Mouse (Mus musculus): Measurements from ENCODE around the gene Prkg1. TPM values are rescaled to one million over a fixed set of nuclear protein-coding genes. Genes with fewer than 3 reads are reported as not detected.

Gene Prkg1
- polyA plus RNA-seq, 1 experiment from 2014 or later = 3.1 TPM

- H3K4me3 ChIP-seq (ENCODE audit: low read length) = no peak overlapping the region
- no peak overlapping the region for H3K9ac ChIP-seq (replicated peaks; ENCODE audit: low read length)
- no peak overlapping the region for H3K27ac ChIP-seq (ENCODE audit: low read length)
- ATAC-seq (ENCODE audit: low FRiP score, low TSS enrichment) = no peak
- H3K4me2 ChIP-seq (replicated peaks; ENCODE audit: low read depth, low read length) = no peak overlapping the region
- no peaks in the 10 kb centered on the region for H3K27me3 ChIP-seq (ENCODE audit: insufficient read depth, low read length)
- WGBS = 55% methylated on average over 11 of the region's 11 CpGs
- H3K36me3 ChIP-seq (ENCODE audit: insufficient read depth, low read length) = no peaks in the 10 kb centered on the region
- H3K4me1 ChIP-seq (ENCODE audit: insufficient read depth, low read length) = peaks cover 3% of the 10 kb centered on the region; the same call in 1 of the 2 replicates
- no peaks in the 10 kb centered on the region for H3K9me3 ChIP-seq (ENCODE audit: low read length)
Measured at GRCm38 (mm10) chr19:31750976-31751676, 13.7 kb downstream of the Prkg1 start.

GRCm38 (mm10) chr19:31746635-31747034 lies 18.2 kb downstream of the Prkg1 start:
- no peak overlapping the region for H3K27ac ChIP-seq (ENCODE audit: low read length)
- H3K36me3 ChIP-seq (ENCODE audit: insufficient read depth, low read length) = no peaks in the 10 kb centered on the region
- 10% methylated on average over 2 of the region's 2 CpGs for WGBS
- no peak overlapping the region for H3K4me3 ChIP-seq (ENCODE audit: low read length)
- no peaks in the 10 kb centered on the region for H3K27me3 ChIP-seq (ENCODE audit: insufficient read depth, low read length)
- H3K4me1 ChIP-seq (ENCODE audit: insufficient read depth, low read length) = no peaks in the 10 kb centered on the region; the same call in 1 of the 2 replicates
- no peak overlapping the region for H3K9ac ChIP-seq (replicated peaks; ENCODE audit: low read length)
- H3K9me3 ChIP-seq (ENCODE audit: low read length) = no peaks in the 10 kb centered on the region
- no peak overlapping the region for H3K4me2 ChIP-seq (replicated peaks; ENCODE audit: low read depth, low read length)
- no peak for ATAC-seq (ENCODE audit: low FRiP score, low TSS enrichment)

DNA sequence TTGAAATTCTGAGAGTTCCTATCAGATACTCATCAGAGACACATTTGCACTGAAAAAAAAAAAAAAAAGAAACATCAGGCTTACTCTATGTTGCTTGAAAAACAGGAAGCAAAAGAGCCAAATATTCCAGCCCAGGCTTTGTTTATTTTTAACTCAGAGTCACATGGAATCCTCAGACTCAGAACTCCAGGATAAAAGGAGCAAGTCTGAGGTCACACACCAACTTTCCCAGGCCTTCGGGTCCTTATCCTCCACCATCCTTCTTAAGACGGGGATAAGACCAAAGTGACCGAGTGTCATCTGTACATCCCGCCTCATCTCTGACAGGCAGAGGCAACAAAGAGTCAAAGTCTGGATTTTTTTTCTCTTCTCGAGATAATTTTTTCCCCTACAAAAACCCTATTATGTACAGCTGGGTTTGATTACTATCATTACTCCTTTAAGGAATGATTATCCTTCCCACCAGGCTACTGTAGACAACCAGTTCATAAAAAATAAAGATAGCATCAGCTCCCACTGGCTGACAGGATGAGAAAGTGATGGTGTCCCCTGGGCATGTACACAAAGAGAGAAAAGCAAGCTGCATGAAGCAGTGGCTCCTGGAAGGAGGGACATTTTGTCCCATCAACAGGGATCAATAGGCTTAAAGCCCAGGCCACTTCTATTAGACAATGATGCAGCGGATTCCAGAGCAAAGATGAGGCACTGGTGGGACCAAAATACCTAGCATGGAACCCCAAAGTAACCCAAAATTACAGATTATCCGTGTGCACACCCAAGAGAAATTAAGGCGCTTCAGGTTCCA lies 21.4 kb downstream of the Prkg1 start:
- ATAC-seq (ENCODE audit: low FRiP score, low TSS enrichment) = no peak
- no peaks in the 10 kb centered on the region for H3K4me1 ChIP-seq (ENCODE audit: insufficient read depth, low read length)
- H3K9me3 ChIP-seq (ENCODE audit: low read length) = no peaks in the 10 kb centered on the region
- no peaks in the 10 kb centered on the region for H3K36me3 ChIP-seq (ENCODE audit: insufficient read depth, low read length)
- no peak overlapping the region for H3K9ac ChIP-seq (replicated peaks; ENCODE audit: low read length)
- no peak overlapping the region for H3K4me2 ChIP-seq (replicated peaks; ENCODE audit: low read depth, low read length)
- no peak overlapping the region for H3K4me3 ChIP-seq (ENCODE audit: low read length)
- H3K27ac ChIP-seq (ENCODE audit: low read length) = no peak overlapping the region
- WGBS = 71% methylated on average over 8 of the region's 8 CpGs
- no peaks in the 10 kb centered on the region for H3K27me3 ChIP-seq (ENCODE audit: insufficient read depth, low read length)

GRCm38 (mm10) chr19:31714900-31715299 lies 49.9 kb downstream of the Prkg1 start:
- Histone ChIP-seq H3K27ac (ENCODE audit: low read length) (no peak overlapping the region), H3K9ac (replicated peaks; ENCODE audit: low read length) (no peak overlapping the region), H3K4me2 (replicated peaks; ENCODE audit: low read depth, low read length) (no peak overlapping the region), H3K4me3 (ENCODE audit: low read length) (no peak overlapping the region), H3K4me1 (ENCODE audit: insufficient read depth, low read length) (no peaks in the 10 kb centered on the region), H3K9me3 (ENCODE audit: low read length) (no peaks in the 10 kb centered on the region), H3K27me3 (ENCODE audit: insufficient read depth, low read length) (no peaks in the 10 kb centered on the region), H3K36me3 (ENCODE audit: insufficient read depth, low read length) (no peaks in the 10 kb centered on the region)
- 76% methylated on average over 6 of the region's 6 CpGs for WGBS
- no peak for ATAC-seq (ENCODE audit: low FRiP score, low TSS enrichment)

- Histone ChIP-seq H3K9me3 (ENCODE audit: low read length) (no peaks in the 10 kb centered on the region), H3K9ac (replicated peaks; ENCODE audit: low read length) (no peak overlapping the region), H3K36me3 (ENCODE audit: insufficient read depth, low read length) (no peaks in the 10 kb centered on the region), H3K4me3 (ENCODE audit: low read length) (no peak overlapping the region), H3K27me3 (ENCODE audit: insufficient read depth, low read length) (no peaks in the 10 kb centered on the region), H3K4me1 (ENCODE audit: insufficient read depth, low read length) (no peaks in the 10 kb centered on the region), H3K4me2 (replicated peaks; ENCODE audit: low read depth, low read length) (no peak overlapping the region), H3K27ac (ENCODE audit: low read length) (no peak overlapping the region)
- no peak for ATAC-seq (ENCODE audit: low FRiP score, low TSS enrichment)
- 82% methylated on average over 4 of the region's 4 CpGs for WGBS
Measured at GRCm38 (mm10) chr19:31714418-31714817, 50.4 kb downstream of the Prkg1 start.

DNA sequence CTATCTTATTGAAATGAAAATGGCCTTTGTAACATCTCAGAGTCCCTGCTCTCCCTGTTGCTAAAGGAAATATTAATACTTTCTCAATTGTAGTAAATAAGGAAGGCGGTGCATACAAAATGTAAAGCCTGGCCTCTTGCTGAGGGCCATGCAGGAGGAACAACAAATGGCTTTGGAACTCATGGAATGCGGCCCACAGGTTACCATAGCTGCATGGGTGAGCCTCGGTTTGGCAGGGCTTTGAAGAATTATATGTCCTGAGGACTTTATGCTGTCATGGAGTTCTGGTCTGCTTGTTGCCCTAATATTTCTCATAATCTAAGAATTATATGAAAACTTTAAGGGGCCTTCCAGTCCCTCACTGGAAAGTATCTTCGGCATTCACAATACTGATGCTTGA lies 51.5 kb downstream of the Prkg1 start:
- H3K27me3 ChIP-seq (ENCODE audit: insufficient read depth, low read length) = no peaks in the 10 kb centered on the region
- no peak overlapping the region for H3K4me2 ChIP-seq (replicated peaks; ENCODE audit: low read depth, low read length)
- no peak for ATAC-seq (ENCODE audit: low FRiP score, low TSS enrichment)
- H3K4me3 ChIP-seq (ENCODE audit: low read length) = no peak overlapping the region
- no peak overlapping the region for H3K27ac ChIP-seq (ENCODE audit: low read length)
- WGBS = 53% methylated on average over 4 of the region's 4 CpGs
- H3K9me3 ChIP-seq (ENCODE audit: low read length) = no peaks in the 10 kb centered on the region
- H3K4me1 ChIP-seq (ENCODE audit: insufficient read depth, low read length) = no peaks in the 10 kb centered on the region
- H3K9ac ChIP-seq (replicated peaks; ENCODE audit: low read length) = no peak overlapping the region
- H3K36me3 ChIP-seq (ENCODE audit: insufficient read depth, low read length) = no peaks in the 10 kb centered on the region

DNA sequence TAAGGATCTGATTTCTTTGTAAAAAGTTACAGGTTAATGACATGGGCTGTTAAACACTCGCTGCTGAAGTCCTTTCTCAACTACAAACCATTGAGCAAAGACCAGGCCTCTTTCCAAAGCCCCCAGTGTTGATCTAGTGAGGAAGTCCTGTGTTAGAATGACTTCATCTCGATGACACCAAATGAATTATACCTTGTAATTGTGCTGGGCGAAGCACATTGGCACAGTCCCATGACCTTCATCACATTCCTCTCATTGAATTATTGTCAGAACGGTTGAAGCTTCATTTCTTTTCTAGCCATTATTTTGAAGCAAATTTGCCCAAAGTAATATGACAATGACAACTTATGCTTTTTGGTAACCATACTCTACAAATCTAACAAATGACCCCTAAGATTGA lies 54.5 kb downstream of the Prkg1 start:
- no peaks in the 10 kb centered on the region for H3K36me3 ChIP-seq (ENCODE audit: insufficient read depth, low read length)
- H3K4me2 ChIP-seq (replicated peaks; ENCODE audit: low read depth, low read length) = no peak overlapping the region
- H3K4me3 ChIP-seq (ENCODE audit: low read length) = no peak overlapping the region
- 59% methylated on average over 4 of the region's 4 CpGs for WGBS
- no peaks in the 10 kb centered on the region for H3K4me1 ChIP-seq (ENCODE audit: insufficient read depth, low read length)
- H3K27ac ChIP-seq (ENCODE audit: low read length) = no peak overlapping the region
- no peak for ATAC-seq (ENCODE audit: low FRiP score, low TSS enrichment)
- no peaks in the 10 kb centered on the region for H3K9me3 ChIP-seq (ENCODE audit: low read length)
- H3K27me3 ChIP-seq (ENCODE audit: insufficient read depth, low read length) = no peaks in the 10 kb centered on the region
- H3K9ac ChIP-seq (replicated peaks; ENCODE audit: low read length) = no peak overlapping the region

DNA sequence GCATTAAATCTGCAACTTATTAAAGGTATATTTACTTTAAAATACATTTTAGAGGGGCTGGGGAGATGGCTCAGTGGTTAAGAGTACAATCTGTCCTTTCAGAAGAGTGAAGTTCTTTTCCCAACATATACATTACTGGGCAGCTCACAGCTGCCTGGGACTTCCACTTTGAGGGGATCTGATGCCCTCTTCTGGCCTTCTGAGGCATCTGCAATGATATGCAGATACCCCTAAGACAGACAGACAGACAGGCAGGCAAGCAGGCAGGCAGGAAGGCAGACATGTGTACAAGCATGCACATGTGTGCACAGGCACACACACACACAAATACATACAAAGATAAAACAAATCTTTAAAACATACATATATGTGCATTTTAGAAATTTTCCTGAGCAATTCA lies 60.8 kb downstream of the Prkg1 start:
- H3K4me3 ChIP-seq (ENCODE audit: low read length) = no peak overlapping the region
- H3K9ac ChIP-seq (replicated peaks; ENCODE audit: low read length) = no peak overlapping the region
- H3K27me3 ChIP-seq (ENCODE audit: insufficient read depth, low read length) = no peaks in the 10 kb centered on the region
- H3K36me3 ChIP-seq (ENCODE audit: insufficient read depth, low read length) = no peaks in the 10 kb centered on the region
- ATAC-seq (ENCODE audit: low FRiP score, low TSS enrichment) = no peak
- H3K4me1 ChIP-seq (ENCODE audit: insufficient read depth, low read length) = peaks cover 6% of the 10 kb centered on the region; the same call in 1 of the 2 replicates
- H3K9me3 ChIP-seq (ENCODE audit: low read length) = no peaks in the 10 kb centered on the region
- no peak overlapping the region for H3K4me2 ChIP-seq (replicated peaks; ENCODE audit: low read depth, low read length)
- H3K27ac ChIP-seq (ENCODE audit: low read length) = no peak overlapping the region

GRCm38 (mm10) chr19:31698916-31699315 lies 65.9 kb downstream of the Prkg1 start:
- no peaks in the 10 kb centered on the region for H3K9me3 ChIP-seq (ENCODE audit: low read length)
- no peak overlapping the region for H3K27ac ChIP-seq (ENCODE audit: low read length)
- no peak overlapping the region for H3K4me3 ChIP-seq (ENCODE audit: low read length)
- ATAC-seq (ENCODE audit: low FRiP score, low TSS enrichment) = no peak
- 30% methylated on average over 6 of the region's 6 CpGs for WGBS
- H3K36me3 ChIP-seq (ENCODE audit: insufficient read depth, low read length) = no peaks in the 10 kb centered on the region
- H3K4me1 ChIP-seq (ENCODE audit: insufficient read depth, low read length) = peaks cover 6% of the 10 kb centered on the region; the same call in 1 of the 2 replicates
- no peaks in the 10 kb centered on the region for H3K27me3 ChIP-seq (ENCODE audit: insufficient read depth, low read length)
- H3K4me2 ChIP-seq (replicated peaks; ENCODE audit: low read depth, low read length) = no peak overlapping the region
- H3K9ac ChIP-seq (replicated peaks; ENCODE audit: low read length) = no peak overlapping the region

- ATAC-seq (ENCODE audit: low FRiP score, low TSS enrichment) = no peak
- Histone ChIP-seq H3K27me3 (ENCODE audit: insufficient read depth, low read length) (no peaks in the 10 kb centered on the region), H3K4me2 (replicated peaks; ENCODE audit: low read depth, low read length) (no peak overlapping the region), H3K27ac (ENCODE audit: low read length) (no peak overlapping the region), H3K9me3 (ENCODE audit: low read length) (no peaks in the 10 kb centered on the region), H3K9ac (replicated peaks; ENCODE audit: low read length) (no peak overlapping the region), H3K4me1 (ENCODE audit: insufficient read depth, low read length) (no peaks in the 10 kb centered on the region), H3K4me3 (ENCODE audit: low read length) (no peak overlapping the region), H3K36me3 (ENCODE audit: insufficient read depth, low read length) (no peaks in the 10 kb centered on the region)
- 39% methylated on average over 1 of the region's 1 CpGs for WGBS
Measured at GRCm38 (mm10) chr19:31680821-31681220, 84.0 kb downstream of the Prkg1 start.
